Mouse (Mus musculus): Measurements from ENCODE around the gene Cd46. TPM values are rescaled to one million over a fixed set of nuclear protein-coding genes. Genes with fewer than 3 reads are reported as not detected.

Cd46 gene
- polyA plus RNA-seq, 1 experiment from 2014 or later = 0.51 TPM

GRCm38 (mm10) chr1:195040437-195040836 is 51.6 kb downstream of the Cd46 start:
- no peak for ATAC-seq (ENCODE audit: insufficient number of reproducible peaks, low FRiP score, low TSS enrichment, low read depth)
- H3K9me3 ChIP-seq = no peaks in the 10 kb centered on the region
- no peaks in the 10 kb centered on the region for H3K27me3 ChIP-seq
- H3K9ac ChIP-seq = no peak overlapping the region
- no peaks in the 10 kb centered on the region for H3K36me3 ChIP-seq
- H3K4me3 ChIP-seq = no peak overlapping the region
- H3K4me1 ChIP-seq = no peaks in the 10 kb centered on the region
- H3K27ac ChIP-seq = no peak overlapping the region
- no peak overlapping the region for H3K4me2 ChIP-seq

- Histone ChIP-seq H3K9me3 (no peaks in the 10 kb centered on the region), H3K9ac (no peak overlapping the region), H3K4me2 (no peak overlapping the region), H3K36me3 (no peaks in the 10 kb centered on the region), H3K27me3 (no peaks in the 10 kb centered on the region), H3K4me1 (no peaks in the 10 kb centered on the region), H3K4me3 (no peak overlapping the region), H3K27ac (no peak overlapping the region)
- no peak for ATAC-seq (ENCODE audit: insufficient number of reproducible peaks, low FRiP score, low TSS enrichment, low read depth)
- 55% methylated on average over 1 of the region's 1 CpGs for WGBS
Observed at GRCm38 (mm10) chr1:195038386-195038785, 53.7 kb downstream of the Cd46 start.

GRCm38 (mm10) chr1:195037985-195038384 is 54.1 kb downstream of the Cd46 start:
- H3K4me1 ChIP-seq = no peaks in the 10 kb centered on the region
- no peaks in the 10 kb centered on the region for H3K27me3 ChIP-seq
- H3K9me3 ChIP-seq = no peaks in the 10 kb centered on the region
- H3K4me2 ChIP-seq = no peak overlapping the region
- H3K27ac ChIP-seq = no peak overlapping the region
- H3K36me3 ChIP-seq = no peaks in the 10 kb centered on the region
- H3K4me3 ChIP-seq = no peak overlapping the region
- ATAC-seq (ENCODE audit: insufficient number of reproducible peaks, low FRiP score, low TSS enrichment, low read depth) = no peak
- 58% methylated on average over 1 of the region's 1 CpGs for WGBS
- H3K9ac ChIP-seq = no peak overlapping the region

GRCm38 (mm10) chr1:195037483-195037882 is 54.6 kb downstream of the Cd46 start:
- Histone ChIP-seq H3K27ac (no peak overlapping the region), H3K4me1 (no peaks in the 10 kb centered on the region), H3K9me3 (no peaks in the 10 kb centered on the region), H3K27me3 (no peaks in the 10 kb centered on the region), H3K4me3 (no peak overlapping the region), H3K36me3 (no peaks in the 10 kb centered on the region), H3K9ac (no peak overlapping the region), H3K4me2 (no peak overlapping the region)
- ATAC-seq (ENCODE audit: insufficient number of reproducible peaks, low FRiP score, low TSS enrichment, low read depth) = no peak
- WGBS = 85% methylated on average over 6 of the region's 6 CpGs

GRCm38 (mm10) chr1:195033941-195034340 is 58.1 kb downstream of the Cd46 start:
- Histone ChIP-seq H3K4me2 (no peak overlapping the region), H3K36me3 (no peaks in the 10 kb centered on the region), H3K9me3 (no peaks in the 10 kb centered on the region), H3K9ac (no peak overlapping the region), H3K4me3 (no peak overlapping the region), H3K27me3 (no peaks in the 10 kb centered on the region), H3K4me1 (no peaks in the 10 kb centered on the region), H3K27ac (no peak overlapping the region)
- ATAC-seq (ENCODE audit: insufficient number of reproducible peaks, low FRiP score, low TSS enrichment, low read depth) = no peak
- 37% methylated on average over 1 of the region's 1 CpGs for WGBS

GRCm38 (mm10) chr1:195032738-195033137 is 59.3 kb downstream of the Cd46 start:
- no peak overlapping the region for H3K4me2 ChIP-seq
- H3K27ac ChIP-seq = no peak overlapping the region
- WGBS = 89% methylated on average over 1 of the region's 1 CpGs
- no peaks in the 10 kb centered on the region for H3K36me3 ChIP-seq
- H3K9me3 ChIP-seq = no peaks in the 10 kb centered on the region
- H3K4me1 ChIP-seq = no peaks in the 10 kb centered on the region
- no peak overlapping the region for H3K9ac ChIP-seq
- H3K27me3 ChIP-seq = no peaks in the 10 kb centered on the region
- no peak for ATAC-seq (ENCODE audit: insufficient number of reproducible peaks, low FRiP score, low TSS enrichment, low read depth)
- H3K4me3 ChIP-seq = no peak overlapping the region

- H3K36me3 ChIP-seq = no peaks in the 10 kb centered on the region
- H3K27ac ChIP-seq = no peak overlapping the region
- no peak overlapping the region for H3K9ac ChIP-seq
- no peak overlapping the region for H3K4me3 ChIP-seq
- no peak for ATAC-seq (ENCODE audit: insufficient number of reproducible peaks, low FRiP score, low TSS enrichment, low read depth)
- no peak overlapping the region for H3K4me2 ChIP-seq
- H3K9me3 ChIP-seq = no peaks in the 10 kb centered on the region
- no peaks in the 10 kb centered on the region for H3K4me1 ChIP-seq
- no peaks in the 10 kb centered on the region for H3K27me3 ChIP-seq
Observed at GRCm38 (mm10) chr1:195031786-195032185, 60.3 kb downstream of the Cd46 start.

- Histone ChIP-seq H3K4me2 (no peak overlapping the region), H3K4me1 (no peaks in the 10 kb centered on the region), H3K9ac (no peak overlapping the region), H3K27me3 (no peaks in the 10 kb centered on the region), H3K9me3 (no peaks in the 10 kb centered on the region), H3K36me3 (no peaks in the 10 kb centered on the region), H3K27ac (no peak overlapping the region), H3K4me3 (no peak overlapping the region)
- ATAC-seq (ENCODE audit: insufficient number of reproducible peaks, low FRiP score, low TSS enrichment, low read depth) = no peak
- 58% methylated on average over 1 of the region's 1 CpGs for WGBS
Observed at GRCm38 (mm10) chr1:195027507-195027906, 64.5 kb downstream of the Cd46 start.

- ATAC-seq (ENCODE audit: insufficient number of reproducible peaks, low FRiP score, low TSS enrichment, low read depth) = no peak
- Histone ChIP-seq H3K4me2 (no peak overlapping the region), H3K4me1 (no peaks in the 10 kb centered on the region), H3K27ac (no peak overlapping the region), H3K4me3 (no peak overlapping the region), H3K27me3 (no peaks in the 10 kb centered on the region), H3K9me3 (no peaks in the 10 kb centered on the region), H3K36me3 (no peaks in the 10 kb centered on the region), H3K9ac (no peak overlapping the region)
- 88% methylated on average over 1 of the region's 1 CpGs for WGBS
Observed at GRCm38 (mm10) chr1:195023848-195024247, 68.2 kb downstream of the Cd46 start.

GRCm38 (mm10) chr1:195021831-195022230 is 70.2 kb downstream of the Cd46 start:
- no peak overlapping the region for H3K4me3 ChIP-seq
- H3K27me3 ChIP-seq = no peaks in the 10 kb centered on the region
- no peaks in the 10 kb centered on the region for H3K4me1 ChIP-seq
- no peak overlapping the region for H3K9ac ChIP-seq
- no peaks in the 10 kb centered on the region for H3K36me3 ChIP-seq
- no peak for ATAC-seq (ENCODE audit: insufficient number of reproducible peaks, low FRiP score, low TSS enrichment, low read depth)
- no peaks in the 10 kb centered on the region for H3K9me3 ChIP-seq
- no peak overlapping the region for H3K27ac ChIP-seq
- 73% methylated on average over 2 of the region's 2 CpGs for WGBS
- no peak overlapping the region for H3K4me2 ChIP-seq

GRCm38 (mm10) chr1:195019062-195019600 is 72.9 kb downstream of the Cd46 start:
- Histone ChIP-seq H3K4me3 (no peak overlapping the region), H3K4me1 (no peaks in the 10 kb centered on the region), H3K9me3 (no peaks in the 10 kb centered on the region), H3K27ac (no peak overlapping the region), H3K9ac (no peak overlapping the region), H3K36me3 (no peaks in the 10 kb centered on the region), H3K4me2 (no peak overlapping the region), H3K27me3 (no peaks in the 10 kb centered on the region)
- WGBS = 91% methylated on average over 5 of the region's 5 CpGs
- no peak for ATAC-seq (ENCODE audit: insufficient number of reproducible peaks, low FRiP score, low TSS enrichment, low read depth)

- 83% methylated on average over 9 of the region's 9 CpGs for WGBS
- no peak overlapping the region for H3K4me2 ChIP-seq
- H3K4me1 ChIP-seq = no peaks in the 10 kb centered on the region
- H3K27ac ChIP-seq = no peak overlapping the region
- no peaks in the 10 kb centered on the region for H3K9me3 ChIP-seq
- H3K27me3 ChIP-seq = no peaks in the 10 kb centered on the region
- H3K36me3 ChIP-seq = no peaks in the 10 kb centered on the region
- H3K9ac ChIP-seq = no peak overlapping the region
- no peak for ATAC-seq (ENCODE audit: insufficient number of reproducible peaks, low FRiP score, low TSS enrichment, low read depth)
- no peak overlapping the region for H3K4me3 ChIP-seq
Observed at GRCm38 (mm10) chr1:195018089-195018999, 73.7 kb downstream of the Cd46 start.
